Mouse (Mus musculus): Measurements from ENCODE around the gene Prdm12. TPM values are rescaled to one million over a fixed set of nuclear protein-coding genes. Genes with fewer than 3 reads are reported as not detected.

Gene Prdm12
- polyA plus RNA-seq (2015; fragmentation: Illumina TruSeq; extraction: RNeasy Lipid Tissue Mini Kit (QIAGEN cat#74804); ENCODE audit: insufficient read depth, low replicate concordance) = not detected

DNA sequence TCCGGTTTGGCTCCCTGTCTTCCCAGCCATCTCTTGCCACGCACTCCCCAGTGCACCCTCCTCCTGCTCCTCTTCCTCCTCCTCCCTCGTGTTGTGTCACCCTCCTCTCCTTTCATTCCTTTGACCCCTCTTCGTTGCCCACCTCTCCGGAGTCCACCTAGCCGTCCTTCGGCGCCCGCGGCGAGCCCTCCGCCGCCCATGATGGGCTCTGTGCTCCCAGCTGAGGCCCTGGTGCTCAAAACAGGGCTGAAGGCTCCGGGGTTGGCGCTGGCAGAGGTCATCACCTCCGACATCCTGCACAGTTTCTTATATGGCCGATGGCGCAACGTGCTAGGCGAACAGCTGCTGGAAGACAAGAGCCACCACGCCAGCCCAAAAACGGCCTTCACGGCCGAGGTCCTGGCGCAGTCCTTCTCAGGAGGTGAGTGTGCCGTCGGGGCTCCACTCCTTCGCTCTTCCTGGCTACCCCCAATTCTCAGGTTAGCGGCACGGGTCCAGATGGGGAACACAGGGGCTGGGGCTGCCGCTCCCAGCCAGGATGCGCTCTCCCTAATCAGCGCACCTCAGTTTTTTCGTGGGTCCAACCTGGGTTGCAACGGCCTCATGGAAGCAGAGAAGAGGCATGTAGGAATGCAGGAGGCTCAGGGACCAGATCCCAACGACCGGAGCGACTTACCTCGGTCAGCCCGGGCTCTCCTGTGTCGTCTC lies at the start of gene Prdm12:
Prdm12 (plus strand) TSS at position 137 of the 708 bp plus-strand sequence.

DNA sequence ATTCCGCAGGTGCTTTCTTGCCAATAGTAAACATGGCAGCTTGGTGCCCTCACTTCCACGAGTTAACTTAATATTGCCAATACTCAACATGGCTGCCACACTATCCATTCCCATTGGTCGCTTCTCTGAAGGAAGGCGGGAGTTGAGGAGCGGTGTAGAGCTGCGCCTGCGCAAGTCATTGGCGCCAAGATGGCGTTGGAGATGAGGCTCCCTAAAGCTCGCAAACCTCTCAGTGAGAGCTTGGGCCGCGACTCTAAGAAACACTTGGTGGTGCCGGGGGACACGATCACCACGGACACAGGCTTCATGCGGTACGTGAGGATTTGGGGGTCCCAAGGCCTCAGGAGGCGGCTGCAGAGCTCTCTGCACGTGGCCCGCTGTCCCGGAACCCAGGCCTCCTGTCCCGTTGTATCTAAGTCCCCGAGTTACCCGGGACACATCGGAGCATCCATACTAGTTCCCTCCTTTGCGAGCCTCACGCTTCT lies 30.8 kb downstream of the Prdm12 start, which contains the start of gene Exosc2:
Exosc2 (plus strand) TSS at position 165 of the 485 bp plus-strand sequence.

DNA sequence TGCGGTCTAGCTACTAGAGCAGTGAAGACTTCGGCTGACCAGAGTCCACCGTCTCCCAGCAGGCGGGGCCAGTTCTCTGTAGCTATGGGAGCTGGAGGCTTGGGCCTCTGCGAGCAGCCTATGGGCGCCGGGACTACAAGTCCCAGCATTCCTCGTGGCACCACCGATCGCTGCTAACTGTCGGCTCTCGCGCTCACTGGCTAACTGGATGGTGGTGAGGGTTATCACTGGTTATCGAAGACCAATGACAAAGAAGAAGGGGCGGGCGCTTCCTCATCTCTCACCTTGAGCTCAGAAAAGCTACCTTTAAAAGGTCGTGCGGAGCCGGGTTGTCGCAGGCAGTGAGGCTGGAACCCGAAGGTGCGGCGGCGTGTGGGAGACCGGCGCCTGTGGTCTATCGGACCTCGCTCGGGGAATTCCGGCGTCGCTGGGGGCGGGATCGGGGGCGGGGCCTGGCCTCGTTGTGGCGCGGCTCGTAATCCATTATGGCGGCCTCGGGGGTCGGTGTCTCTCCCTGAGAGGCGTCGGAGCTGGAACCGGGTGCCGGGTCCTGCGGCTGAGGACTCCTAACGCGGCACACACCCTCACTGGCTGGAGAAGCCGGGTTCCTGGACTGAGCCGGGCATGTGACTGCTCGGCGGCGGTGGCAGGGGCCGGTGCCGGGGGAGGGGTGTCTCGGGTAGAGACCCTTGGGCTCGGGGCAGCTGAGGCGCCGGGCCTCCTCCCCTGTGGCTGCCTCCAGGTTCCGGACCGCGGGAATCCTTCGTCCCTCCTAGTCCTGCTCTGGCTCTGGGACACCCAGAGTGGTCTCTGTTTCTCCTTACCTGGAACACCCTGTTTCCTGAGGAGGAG lies 48.5 kb downstream of the Prdm12 start, which contains the start of gene Abl1:
Abl1 (plus strand) TSS at position 303 of the 852 bp plus-strand sequence.

Other genes with a start within 250 kb of the Prdm12 start
- 31.7 TPM for gene Ass1, start 169.8 kb upstream of the Prdm12 start, polyA plus RNA-seq (2015; fragmentation: Illumina TruSeq; extraction: RNeasy Lipid Tissue Mini Kit (QIAGEN cat#74804); ENCODE audit: insufficient read depth, low replicate concordance)
- gene Fubp3, start 67.4 kb upstream of the Prdm12 start, polyA plus RNA-seq (2015; fragmentation: Illumina TruSeq; extraction: RNeasy Lipid Tissue Mini Kit (QIAGEN cat#74804); ENCODE audit: insufficient read depth, low replicate concordance) = 18.1 TPM
- gene Exosc2, start 30.7 kb downstream of the Prdm12 start, polyA plus RNA-seq (2015; fragmentation: Illumina TruSeq; extraction: RNeasy Lipid Tissue Mini Kit (QIAGEN cat#74804); ENCODE audit: insufficient read depth, low replicate concordance) = 47.4 TPM
- gene Abl1, start 48.3 kb downstream of the Prdm12 start, polyA plus RNA-seq (2015; fragmentation: Illumina TruSeq; extraction: RNeasy Lipid Tissue Mini Kit (QIAGEN cat#74804); ENCODE audit: insufficient read depth, low replicate concordance) = 38.1 TPM
- 1.6 TPM for gene Qrfp, start 170.5 kb downstream of the Prdm12 start, polyA plus RNA-seq (2015; fragmentation: Illumina TruSeq; extraction: RNeasy Lipid Tissue Mini Kit (QIAGEN cat#74804); ENCODE audit: insufficient read depth, low replicate concordance)
- 0.04 TPM for gene Fibcd1, start 206.0 kb downstream of the Prdm12 start, polyA plus RNA-seq (2015; fragmentation: Illumina TruSeq; extraction: RNeasy Lipid Tissue Mini Kit (QIAGEN cat#74804); ENCODE audit: insufficient read depth, low replicate concordance)
- gene Lamc3, start 247.3 kb downstream of the Prdm12 start, polyA plus RNA-seq (2015; fragmentation: Illumina TruSeq; extraction: RNeasy Lipid Tissue Mini Kit (QIAGEN cat#74804); ENCODE audit: insufficient read depth, low replicate concordance) = 0.40 TPM